Mouse (Mus musculus) embryo, embryonic 11 days (tissue): Measurements from ENCODE around the gene Rhox7b.
A peak's percentile ranks its signal among the peaks of the same experiment; 100 is the strongest.
"Not testable (repeated sequence)": the region's sequence is repeated elsewhere in the genome, so short reads cannot be mapped to it uniquely, and the experiment has no call there.

Source experiments
- DNase-seq: peaks from one replicate; pipeline ENCODE4 v3.0.0-alpha.2; 2015

The Rhox7b gene

DNA sequence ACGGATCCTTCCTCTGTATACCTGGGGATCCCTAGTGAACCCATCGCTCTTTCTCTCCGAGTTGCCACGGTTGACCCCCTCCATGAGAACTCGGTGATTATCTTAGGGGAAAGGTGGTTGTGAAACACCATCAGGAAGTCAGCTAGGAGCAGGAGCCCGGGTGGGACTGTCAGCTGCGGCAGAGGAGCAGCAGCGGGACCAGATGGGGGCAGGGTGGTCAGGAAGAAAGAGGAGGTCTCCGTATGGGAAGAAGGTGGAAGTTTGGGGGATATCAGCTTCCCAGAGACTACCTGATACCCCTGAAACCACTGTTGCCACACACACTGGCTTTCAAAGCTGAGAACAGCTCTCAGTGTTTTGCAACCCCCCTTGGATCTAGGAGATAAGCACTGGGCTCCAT, at the start of gene Rhox7b:
Gene Rhox7b (minus strand): TSS at position 101 of the 400 bp plus-strand sequence.
- DNase-seq, result not testable (repeated sequence)

DNA sequence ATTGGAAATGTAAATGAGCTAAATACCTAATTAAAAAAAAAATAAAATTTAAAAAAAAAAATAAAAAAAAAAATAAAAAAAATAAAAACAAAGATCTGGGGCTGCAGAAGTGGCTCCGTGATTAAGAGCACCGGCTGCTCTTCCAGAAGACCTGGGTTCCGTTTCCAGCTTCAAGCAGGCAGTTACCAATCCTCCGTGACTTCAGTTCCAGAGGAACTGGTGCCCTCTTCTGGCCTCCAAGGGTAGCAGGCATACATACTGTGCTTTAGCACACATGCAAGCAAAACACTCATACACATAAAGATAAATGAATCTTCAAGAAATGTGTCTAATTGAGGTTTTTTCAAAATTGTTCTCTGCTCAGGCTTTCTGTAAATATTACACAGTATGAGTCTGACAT, 19.3 kb upstream of the Rhox7b start:
- DNase-seq, result no peak

DNA sequence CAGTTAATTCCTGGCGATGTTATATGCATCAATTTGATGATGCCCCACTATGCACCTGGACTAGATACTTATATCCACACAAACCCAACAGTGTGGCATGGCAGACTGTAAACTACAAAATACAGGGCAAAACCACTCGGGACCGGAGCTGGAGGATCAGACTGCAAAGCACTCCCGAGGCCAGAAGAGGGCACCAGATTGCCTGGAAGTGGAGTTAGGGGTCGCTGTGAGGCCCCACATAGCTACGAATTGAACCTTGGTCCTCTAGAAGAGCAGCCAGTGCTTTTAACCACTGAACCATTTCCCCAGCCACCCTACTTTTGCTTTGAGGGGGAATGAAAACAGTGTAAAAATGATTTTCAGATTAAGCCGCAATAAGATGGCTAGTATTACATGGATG, 11.5 kb upstream of the Rhox7b start:
- peak; percentile 11 for DNase-seq

DNA sequence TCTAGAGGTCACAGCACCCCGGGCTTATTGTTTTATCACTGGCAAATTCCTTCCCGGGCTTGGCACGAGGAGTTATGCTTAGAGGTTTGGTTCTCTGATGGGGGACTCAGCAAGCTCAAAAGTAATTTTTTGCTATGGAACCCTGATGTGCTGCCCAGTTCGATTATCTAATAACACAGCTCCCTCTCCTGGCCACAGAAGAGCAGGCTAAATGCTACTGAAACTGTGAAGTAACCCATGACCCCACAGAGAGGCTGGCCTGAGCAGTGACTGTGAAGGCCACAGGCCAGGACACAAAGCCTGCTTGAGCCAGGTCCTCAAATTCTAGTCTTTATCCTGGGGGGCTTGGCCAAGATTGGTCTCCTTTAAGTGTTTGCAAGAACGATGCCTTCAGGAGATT, 6.7 kb upstream of the Rhox7b start:
- peak; percentile 19 for DNase-seq

DNA sequence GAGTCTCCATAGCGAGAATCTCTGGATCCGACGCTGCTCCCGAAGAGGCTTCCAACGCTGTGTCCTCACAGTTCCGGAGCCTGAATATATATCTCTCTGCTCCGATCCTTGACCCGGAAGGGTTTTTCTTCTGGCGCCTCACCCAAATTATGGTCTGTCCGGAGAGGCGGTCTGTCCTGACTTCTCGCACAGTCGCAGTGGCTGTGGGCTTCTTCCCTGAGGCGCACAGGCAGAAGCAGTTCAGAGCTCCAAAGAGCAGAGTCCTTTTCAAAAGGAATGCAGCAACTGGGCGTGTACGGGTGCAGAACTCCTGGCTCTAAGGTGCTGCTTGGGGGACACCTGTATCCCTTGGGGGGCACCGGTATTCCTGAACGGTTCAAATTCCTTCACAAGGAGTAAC, 4.6 kb upstream of the Rhox7b start, which contains the start of gene Rhox9:
Gene Rhox9 (minus strand): TSS at position 101 of the 400 bp plus-strand sequence.
- not testable (repeated sequence) for DNase-seq

DNA sequence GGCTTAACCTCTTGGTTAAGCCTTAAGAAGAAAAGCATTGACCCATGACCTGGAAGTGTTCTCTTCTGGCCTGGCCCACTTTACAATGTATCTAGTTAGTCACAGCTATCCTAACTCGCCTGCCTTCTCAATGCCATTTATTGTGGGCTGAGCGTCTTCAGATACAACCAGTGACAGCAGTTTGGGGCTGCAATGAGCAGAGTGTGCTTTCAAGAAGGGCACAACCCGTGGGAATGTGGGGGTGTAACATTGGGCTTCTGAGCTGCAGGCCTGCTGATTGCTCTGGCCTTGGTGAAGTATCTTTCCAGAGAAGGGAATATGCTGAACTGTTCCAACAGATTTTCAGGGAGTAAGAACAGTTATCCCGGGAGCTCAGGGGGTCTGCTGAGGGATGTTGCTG, 18.2 kb downstream of the Rhox7b start, which contains the start of gene Rhox8:
Gene Rhox8 (minus strand): TSS at position 101 of the 400 bp plus-strand sequence.
- DNase-seq, result no peak

DNA sequence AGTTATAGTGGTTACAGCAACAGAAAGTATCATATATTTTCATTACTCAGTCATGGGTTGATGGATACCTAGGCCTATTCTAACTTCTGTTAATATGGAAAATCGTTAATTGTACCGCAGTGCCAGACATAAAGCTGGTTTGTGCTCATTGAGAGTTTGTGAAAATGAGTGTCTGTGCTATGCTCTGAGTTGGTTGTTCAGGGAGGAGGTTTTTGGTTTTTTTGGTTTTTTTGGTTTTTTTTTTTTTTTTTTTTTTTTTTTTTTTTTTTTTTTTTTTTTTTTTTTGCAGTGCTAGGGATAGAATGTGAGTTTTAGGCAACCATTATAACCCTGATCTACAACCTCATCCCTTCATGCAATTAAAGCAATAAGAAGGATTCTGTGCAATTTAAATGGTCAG, 25.4 kb downstream of the Rhox7b start:
- no peak for DNase-seq
